Mouse (Mus musculus): Measurements from ENCODE around the gene 1700012B07Rik.

Gene 1700012B07Rik

DNA sequence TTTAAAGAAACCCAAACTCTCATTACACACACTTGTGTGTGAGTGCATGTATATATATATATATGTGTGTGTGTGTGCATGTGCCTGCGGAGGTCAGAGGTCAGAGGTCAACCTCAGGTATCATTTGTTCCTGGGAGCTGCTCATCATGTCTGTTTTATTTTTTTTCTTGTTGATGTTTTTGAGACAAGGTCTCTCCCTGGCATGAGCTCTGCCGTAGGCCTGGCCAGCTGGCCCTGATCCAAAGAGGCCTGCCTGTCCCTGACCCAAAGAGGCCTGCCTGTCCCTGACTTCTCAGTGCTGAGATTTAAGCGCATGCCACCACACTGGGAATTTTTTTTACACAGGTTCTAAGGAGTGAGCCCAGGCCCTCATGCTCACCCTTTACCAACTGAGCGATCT, 24.1 kb upstream of the 1700012B07Rik start:
- no peak for DNase-seq (ENCODE audit: extremely low spot score, low read depth, low spot score)

DNA sequence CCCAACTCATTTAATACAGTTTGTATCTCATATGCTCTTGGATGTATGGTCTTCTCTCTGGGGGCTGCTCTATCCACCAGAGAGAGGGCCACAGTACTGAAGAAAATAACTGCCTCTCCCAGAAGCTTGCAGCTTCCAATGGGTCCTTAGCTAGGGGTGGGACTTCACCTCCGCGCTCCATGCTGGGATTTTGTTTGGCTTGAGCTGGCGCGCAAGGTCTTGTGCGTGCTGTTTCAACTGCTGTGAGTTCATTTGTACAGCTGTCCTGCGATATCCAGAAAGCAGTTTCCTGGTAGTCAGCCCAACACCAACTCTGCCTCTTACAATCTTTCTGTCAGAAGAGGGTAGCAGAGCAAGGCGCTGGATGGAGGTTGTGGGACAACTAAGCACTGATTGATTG, 18.5 kb upstream of the 1700012B07Rik start:
- no peak for DNase-seq (ENCODE audit: extremely low spot score, low read depth, low spot score)

DNA sequence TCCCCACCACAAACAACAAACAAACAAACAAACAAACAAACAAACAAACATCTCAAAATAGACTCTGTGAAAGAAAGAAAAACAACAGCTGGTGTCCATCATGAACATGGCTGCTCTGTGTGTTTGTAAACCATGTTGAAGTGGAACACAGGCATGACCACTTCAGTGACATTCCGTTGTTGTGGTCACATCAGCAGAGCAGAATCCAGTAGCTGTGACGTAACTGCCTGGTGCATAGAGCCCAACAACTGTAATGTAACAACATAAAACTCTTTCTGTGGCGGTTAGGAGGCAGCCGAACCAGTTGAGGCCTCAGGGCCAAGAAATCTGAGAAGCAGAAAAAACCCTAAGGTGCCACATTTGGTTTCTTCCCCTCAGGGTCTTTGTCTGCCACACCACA, 17.8 kb upstream of the 1700012B07Rik start:
- DNase-seq (ENCODE audit: extremely low spot score, low read depth, low spot score): no peak

DNA sequence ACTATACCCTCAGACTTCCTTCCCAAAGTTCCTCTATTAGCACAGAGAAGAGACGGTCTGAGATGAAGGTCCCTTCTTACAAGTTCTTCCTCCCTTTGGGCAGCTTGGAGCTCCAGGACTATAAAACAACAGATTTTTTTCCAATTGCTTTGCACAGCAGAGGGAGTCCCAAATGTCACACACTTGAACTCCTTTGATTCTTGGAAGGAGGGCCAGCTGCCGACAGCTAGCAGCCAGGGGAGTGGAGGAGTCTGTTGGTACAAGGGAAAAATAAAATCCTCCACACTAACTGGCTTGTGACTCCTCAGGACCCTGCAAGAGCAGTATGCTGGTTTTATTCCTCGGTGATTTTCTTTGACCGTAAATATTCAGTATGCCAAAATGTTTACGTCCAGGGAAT, 16.6 kb upstream of the 1700012B07Rik start:
- no peak for DNase-seq (ENCODE audit: extremely low spot score, low read depth, low spot score)

DNA sequence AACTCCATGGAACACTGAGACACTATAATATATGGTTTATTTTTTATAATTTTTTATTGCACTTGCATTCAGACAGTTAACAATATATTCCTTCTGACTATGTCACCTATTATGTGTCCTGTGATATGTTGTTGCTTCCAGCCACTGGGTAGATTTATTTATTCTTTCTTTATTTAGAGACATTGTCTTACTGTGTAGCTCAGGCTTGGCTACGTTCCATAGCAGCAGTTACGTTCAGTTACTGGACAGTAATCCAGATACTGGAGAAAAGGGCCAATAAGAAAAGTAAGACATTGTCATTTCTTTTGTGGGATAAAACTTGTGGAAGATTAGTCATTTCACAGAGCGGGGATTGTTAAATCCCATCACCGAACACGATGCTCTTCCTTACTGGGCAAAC, 2.5 kb upstream of the 1700012B07Rik start:
- no peak for DNase-seq (ENCODE audit: extremely low spot score, low read depth, low spot score)

DNA sequence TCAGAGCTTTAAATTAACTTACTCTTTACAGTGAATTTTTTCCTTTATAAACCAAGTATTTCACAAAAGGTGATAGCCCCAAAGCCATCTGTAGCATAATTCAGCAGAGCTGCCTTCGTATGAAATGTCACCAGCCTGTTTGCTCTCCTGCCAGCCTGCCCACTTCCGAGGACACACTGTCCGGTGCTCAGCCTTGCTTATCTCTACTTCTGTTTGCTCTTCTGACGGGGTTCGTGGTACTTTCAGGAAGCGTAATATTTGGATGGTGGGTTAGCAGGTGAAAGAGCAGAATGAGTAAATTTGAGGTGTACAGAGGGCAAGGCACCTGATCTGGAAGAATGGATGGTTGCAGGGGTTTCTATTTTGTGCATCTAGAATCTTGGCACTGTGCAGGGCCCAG, 5.6 kb downstream of the 1700012B07Rik start:
- no peak for DNase-seq (ENCODE audit: extremely low spot score, low read depth, low spot score)

DNA sequence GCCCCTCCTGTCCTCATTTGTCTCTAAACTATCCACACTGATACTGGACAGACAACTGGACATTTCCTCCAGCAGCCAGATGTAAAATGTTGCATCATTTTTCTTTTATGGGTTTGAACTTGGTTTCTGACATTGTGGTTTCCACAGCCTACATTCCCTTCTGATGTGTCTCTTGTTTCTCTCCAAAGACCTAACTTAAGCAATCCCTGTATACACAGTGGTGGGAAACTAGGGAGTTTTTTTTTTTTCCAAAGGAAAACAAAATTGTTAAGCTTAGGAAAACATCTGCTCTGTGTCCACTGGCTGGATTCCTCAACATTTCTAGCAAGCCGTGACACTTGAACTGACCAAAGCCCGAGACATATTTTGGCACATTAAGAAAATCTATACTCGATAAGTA, 10.4 kb downstream of the 1700012B07Rik start:
- DNase-seq (ENCODE audit: extremely low spot score, low read depth, low spot score): no peak

DNA sequence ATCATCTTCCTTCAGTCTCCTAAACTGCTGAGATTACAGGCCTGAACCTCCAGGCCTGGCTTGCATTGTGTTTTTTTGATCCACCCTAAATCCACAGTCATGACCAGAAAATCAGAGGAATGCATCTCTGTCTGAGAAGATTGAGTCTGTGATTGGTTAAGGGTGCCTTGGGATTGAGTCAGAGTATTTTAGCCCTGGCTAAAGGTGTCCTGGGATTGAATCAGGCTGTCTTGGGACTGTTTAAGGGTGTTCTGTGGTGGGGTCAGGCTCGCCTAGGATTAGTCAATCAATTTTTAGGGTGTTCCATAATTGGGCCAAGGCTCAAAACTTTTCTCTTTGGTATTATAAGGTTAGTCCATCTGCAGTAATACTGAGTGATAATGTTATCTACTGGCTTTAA, 10.9 kb downstream of the 1700012B07Rik start:
- DNase-seq (ENCODE audit: extremely low spot score, low read depth, low spot score): no peak

DNA sequence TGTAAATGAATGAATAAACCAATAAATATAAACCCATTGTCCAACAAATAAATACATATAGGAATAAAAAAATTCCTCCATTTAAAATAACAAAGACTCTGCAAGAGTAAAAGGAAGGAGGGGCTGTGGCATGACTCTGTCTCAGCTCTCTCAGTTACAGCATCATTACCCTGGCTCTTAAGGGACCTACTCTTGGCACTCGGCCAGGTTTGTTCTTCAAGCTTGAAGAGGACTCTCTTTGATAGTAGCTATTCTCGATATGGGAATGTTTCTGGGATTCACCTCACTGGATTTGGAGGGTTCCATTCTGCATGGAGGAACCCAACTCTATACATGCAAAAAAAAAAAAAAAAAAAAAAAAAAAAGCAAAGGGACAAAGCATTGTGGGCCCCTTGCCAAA, 16.1 kb downstream of the 1700012B07Rik start:
- no peak for DNase-seq (ENCODE audit: extremely low spot score, low read depth, low spot score)

DNA sequence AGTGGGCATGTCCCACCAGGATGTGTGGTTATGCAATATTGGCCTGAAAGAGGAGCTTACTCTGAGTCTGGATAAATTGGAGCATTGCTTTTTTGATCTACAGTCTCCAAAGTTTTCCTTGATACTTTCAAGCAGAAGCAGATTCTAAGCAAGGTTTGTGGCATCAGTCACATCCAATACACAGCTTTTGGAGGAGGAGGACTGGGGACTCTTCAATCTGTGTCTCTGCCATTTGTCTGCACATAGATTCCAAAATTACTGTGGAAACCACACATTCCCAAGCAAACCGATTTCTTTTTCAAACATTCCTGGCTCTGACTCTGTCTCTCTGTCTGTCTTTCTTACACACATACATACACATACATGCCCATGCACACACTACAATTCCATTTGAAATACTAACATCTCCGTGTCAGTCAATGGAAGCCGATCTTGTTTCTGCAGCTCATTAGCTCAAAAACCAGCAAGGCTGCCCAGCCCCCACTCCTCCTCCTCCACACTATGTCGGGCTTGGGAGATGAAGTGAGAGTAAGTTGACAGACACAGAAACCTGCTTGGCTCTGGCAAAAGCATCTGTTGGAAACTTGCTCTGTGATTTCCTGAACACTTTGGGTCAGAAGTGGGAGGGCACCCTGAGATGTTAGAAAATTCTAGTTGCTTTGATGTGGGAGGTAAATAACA, 18.5 kb downstream of the 1700012B07Rik start:
- DNase-seq (ENCODE audit: extremely low spot score, low read depth, low spot score): no peak

DNA sequence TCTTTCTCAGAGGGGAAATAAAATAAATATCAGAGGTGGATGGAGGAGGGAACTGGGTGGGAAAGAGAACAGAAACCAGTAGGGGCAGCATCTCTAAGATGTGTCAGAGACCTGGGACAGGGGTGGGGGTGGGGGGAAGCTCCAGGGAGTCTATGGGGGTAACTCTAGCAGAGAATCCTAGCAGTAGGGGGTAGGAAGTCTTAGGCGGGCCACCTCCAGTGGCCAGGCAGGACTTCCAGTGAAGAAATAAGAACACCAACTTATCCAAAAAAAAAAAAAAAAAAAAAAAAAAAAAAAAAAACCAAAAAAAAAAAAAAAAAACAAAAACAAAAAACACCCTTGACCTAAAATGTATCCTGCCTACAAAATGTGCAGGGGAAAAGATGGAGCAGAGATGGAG, 26.3 kb downstream of the 1700012B07Rik start:
- no peak for DNase-seq (ENCODE audit: extremely low spot score, low read depth, low spot score)

DNA sequence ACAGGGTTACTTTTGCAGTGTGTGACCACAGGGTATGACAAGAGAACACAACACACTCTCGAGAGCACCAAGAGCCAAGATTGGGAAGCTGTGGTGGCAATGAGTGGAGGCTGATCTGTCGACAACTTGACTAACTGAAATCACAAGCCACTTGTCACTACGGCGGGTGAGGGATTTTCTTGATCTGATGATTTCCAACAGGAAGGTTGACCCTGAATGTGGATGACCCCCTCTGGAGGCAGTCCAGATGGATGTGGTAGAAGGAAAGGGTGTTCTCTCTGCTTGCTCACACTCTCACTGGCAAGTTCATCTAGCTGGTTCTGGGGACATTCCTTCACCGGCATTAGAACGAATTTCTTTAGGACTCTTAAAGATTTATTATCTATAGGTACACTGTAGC, 30.3 kb downstream of the 1700012B07Rik start:
- DNase-seq (ENCODE audit: extremely low spot score, low read depth, low spot score): no peak

DNA sequence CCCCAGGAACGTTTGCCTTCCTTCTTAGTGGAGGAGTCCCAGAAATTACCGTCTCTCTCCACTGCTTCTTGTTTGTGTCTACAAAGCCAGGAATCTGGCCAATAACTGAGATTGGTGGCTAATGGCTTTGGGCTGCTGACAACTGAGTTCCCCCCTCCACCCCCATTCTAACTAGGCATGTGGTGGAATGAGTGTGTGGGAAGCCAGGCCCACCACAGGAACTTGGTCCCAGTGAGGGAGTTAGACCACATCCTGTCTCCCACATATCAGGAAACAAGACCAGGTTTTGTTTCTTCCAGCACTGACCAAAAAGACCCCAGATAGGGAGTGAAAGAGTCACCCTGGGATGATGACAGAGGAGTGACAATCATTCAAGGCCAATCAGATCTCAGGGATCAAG, 32.3 kb downstream of the 1700012B07Rik start:
- DNase-seq (ENCODE audit: extremely low spot score, low read depth, low spot score): no peak

DNA sequence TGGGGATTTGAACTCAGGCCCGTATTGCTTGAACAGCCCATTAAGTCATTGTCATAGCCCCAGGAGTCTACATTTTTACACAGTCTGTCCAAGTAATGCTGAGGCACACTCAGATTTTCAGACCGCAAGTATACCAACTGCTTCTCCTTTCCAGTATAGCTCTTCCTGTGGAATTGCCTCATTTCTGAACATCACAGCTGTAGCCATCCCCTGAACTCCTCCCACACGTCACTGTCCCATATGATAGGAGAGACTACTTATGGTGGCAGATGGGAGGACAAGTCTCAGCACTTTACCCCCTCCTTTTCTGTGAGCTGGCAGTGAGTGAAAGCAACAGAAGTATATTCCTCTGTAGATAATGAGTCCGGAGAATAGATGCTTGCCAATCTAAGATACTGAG, 34.3 kb downstream of the 1700012B07Rik start:
- DNase-seq (ENCODE audit: extremely low spot score, low read depth, low spot score): no peak

DNA sequence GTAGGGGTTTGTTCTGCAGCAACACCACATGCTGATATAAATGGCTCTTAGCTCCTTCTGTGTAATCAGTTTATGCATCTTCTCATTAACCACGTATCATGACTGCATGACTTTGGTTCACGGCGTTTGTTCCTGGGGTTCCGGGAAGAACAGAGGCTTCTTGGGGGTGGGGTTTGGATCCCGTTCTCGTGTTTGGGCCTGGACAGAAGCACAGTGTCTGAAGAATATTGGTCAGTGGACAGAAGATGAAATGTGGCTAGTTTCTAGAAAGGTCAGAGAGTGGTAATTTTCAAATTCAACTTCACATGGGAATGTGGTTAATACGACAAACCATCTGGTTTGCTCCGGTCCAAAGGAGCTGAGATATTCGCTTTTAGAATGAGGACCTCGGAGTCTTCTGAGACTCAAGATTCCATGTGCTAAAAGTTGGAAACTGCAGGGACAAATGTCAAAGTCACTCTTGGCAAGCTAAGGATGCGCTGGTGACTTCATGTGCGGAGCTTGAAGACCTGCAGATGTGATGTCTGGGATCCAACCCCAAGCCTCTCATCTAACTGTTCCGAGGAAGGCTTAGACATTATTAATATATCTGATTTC, 35.3 kb downstream of the 1700012B07Rik start:
- DNase-seq (ENCODE audit: extremely low spot score, low read depth, low spot score): no peak

DNA sequence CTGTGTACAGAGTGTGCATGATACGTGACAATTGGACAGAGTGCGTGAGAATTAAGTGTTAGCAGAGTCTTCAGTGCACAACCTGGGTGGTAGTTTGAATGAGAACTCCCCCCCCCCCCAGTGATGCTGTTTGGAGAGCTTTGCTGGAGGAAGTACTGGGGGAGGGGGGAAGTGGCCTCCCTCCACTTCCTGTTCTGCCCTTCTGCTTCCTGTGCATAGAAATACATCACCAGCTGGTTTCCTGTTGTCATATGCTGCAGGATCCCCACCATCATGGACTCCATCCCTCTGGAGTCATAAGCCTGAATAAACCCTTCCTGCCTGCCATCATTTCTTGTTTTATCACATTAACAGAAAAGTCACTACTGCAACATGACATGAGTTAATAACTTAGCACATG, 35.9 kb downstream of the 1700012B07Rik start:
- DNase-seq (ENCODE audit: extremely low spot score, low read depth, low spot score): no peak

DNA sequence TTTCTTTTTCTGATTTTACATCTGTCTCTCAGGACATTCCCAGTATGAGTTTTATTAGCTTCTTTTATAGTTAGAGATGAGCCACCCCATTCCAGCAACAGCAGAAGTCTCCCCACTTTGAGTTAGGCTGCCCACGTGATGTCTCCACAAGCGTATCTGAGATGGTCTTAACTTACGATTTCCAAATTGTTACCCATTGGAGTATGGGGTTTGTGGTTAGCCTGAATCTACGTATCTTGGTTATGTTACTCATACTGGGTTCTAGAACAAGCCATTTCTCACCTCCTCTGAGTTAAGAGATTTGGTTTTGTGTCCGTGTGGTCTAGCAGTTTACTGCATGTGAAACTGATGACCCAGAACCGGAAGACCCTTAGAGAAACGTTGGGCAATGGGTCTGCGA, 37.6 kb downstream of the 1700012B07Rik start:
- DNase-seq (ENCODE audit: extremely low spot score, low read depth, low spot score): no peak

DNA sequence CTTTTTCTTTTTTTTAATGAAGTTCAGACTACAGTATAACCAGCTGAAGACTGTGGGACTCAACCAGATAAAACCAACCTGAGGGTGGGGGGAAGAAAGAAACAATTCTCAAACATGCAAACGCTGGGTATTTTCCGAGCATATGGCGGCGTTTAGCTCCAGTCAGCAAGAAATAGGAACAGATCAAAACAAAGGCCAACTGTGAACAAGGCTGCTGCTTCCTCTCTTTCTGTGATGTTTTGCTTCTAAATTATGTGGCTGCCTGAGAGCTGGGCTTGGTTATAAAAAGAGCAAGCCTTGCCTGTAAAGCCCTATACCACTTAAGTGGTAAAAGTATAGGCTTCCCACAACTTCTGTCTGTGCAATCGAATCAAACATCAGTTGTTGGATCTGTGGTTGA, 42.5 kb downstream of the 1700012B07Rik start:
- no peak for DNase-seq (ENCODE audit: extremely low spot score, low read depth, low spot score)

DNA sequence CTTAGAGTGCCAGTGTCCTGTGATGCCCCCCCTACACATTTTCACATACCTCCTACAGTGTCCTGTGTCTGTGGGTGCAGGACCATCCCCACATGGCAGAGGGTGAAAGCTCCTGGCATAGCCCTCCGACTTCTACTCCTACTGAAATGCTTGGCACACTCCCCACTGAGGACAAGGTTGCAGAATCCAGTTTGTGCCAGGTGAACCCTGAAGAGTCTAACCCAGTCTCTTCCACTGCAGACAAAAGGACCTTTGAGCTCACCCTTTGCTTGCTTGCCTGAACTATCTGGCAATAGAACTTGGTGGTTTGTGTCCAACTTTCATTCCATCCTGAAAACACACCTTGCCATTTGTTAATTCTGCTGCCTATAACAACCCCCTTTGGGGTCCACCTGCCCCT, 56.5 kb downstream of the 1700012B07Rik start:
- no peak for DNase-seq (ENCODE audit: extremely low spot score, low read depth, low spot score)

DNA sequence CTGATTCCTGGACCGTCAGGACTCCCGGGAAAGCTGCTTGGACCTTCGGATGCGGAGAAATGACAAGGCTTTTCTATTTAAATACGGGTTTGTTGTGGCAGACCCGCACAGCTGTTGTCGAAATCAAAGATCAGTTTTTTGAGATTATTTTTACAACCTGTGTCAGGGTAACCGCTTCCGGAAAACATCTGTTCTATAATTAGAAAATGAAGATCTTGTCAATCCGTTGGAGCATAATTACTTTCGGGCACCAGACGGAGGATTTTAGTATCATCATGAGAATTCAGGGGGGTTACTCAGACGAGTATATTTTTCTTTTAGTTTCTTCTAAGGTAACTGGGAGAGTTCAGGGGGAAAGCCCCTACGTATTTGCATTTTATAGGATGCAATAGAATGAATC, 57.7 kb downstream of the 1700012B07Rik start:
- DNase-seq (ENCODE audit: extremely low spot score, low read depth, low spot score): no peak

DNA sequence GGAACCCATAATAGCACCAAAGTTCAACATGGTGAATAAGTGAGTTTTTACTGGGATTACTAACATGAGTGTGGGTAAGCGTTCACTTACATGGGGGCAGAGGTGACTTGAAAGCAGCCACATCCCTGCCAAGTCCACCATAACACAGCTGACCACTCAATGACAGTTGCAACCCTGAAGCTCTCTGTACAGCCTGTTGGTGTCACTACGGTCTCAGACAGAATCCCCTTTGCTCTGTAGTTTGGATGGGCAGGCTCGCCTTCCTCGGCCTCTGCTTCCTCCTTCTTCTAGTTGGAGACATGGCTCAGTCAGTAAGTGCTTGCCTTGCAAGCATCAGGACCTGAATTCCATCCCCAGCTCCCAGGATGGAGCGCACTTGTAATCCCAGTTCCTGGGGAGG, 58.8 kb downstream of the 1700012B07Rik start:
- DNase-seq (ENCODE audit: extremely low spot score, low read depth, low spot score): no peak

DNA sequence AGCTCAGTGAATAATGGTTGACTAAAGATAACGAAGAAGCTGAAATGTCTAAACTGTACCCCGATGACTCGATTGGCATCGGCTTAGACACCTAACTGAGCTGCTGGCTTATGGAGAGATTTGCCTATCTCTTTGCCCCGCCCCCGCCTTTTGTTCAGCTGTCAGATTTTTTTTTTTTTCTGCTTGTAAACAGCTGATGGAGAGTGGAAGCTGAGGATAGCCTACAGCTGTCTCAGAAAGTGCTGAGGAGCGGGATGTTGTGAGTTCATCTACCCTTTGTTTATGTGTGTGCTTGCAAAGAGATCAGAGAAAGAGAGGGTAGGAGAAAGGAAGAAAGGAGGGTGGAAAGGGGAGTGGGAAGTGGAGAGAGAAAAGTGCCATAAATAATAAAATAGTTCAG, 67.8 kb downstream of the 1700012B07Rik start:
- no peak for DNase-seq (ENCODE audit: extremely low spot score, low read depth, low spot score)

DNA sequence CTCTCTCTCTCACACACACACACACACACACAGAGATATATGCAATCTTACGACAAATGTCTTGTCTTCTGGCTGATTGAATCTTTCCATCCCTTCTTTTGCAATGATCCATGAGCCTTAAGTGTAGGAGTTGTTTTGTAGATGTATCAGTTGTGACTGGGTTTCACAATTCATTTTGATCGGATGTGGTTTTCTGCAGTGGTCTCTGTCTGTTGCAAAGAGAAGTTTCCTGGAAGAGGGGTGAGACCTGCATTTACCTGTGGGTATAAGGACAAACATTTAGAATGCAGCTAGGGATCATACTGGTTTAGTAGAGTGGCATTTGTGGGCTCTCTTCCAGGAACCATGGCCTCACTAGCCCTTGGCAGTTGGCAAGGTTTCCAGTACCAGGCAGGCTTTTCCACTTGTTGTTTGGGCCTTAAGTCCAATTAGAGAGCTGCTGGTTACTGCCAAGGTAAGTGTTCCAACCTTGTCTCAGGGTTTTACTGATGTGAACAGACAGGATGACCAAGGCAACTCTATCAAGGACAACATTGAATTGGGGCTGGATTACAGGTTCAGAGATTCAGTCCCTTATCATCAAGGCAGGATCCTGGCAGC, 69.1 kb downstream of the 1700012B07Rik start:
- DNase-seq (ENCODE audit: extremely low spot score, low read depth, low spot score): no peak

All from hindlimb bud, embryonic 11.5 days (tissue).